Mouse (Mus musculus) left cerebral cortex, adult 9 months (tissue): Measurements from ENCODE around the gene Exoc7.

ENCODE experiments used
- DNase-seq, 2 experiments: peaks; one replicate each; pipeline ENCODE4 v3.0.0; 2022; ENCODE audit warnings: low spot score in 2 of 2

Exoc7 gene

DNA sequence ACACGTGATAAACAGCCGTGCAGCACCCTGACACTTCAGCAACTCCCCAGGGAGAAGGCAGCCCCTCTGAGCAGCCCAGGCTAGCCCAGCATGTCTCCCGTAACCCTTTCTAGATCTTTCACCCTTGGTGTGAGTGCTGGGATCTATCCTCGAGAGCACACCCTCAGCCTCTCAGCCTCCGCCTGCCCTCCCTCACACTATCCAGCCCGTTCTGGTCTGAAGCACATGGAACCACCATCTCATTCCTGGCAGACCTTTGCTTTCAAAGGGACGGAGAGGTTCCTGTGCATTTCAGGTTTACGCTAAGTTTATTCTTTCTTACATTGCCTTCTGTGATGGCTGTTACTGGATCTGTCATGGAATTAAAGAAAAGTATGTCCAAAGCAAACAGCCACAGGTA is 62.5 kb downstream of the Exoc7 start:
- no peak for DNase-seq

DNA sequence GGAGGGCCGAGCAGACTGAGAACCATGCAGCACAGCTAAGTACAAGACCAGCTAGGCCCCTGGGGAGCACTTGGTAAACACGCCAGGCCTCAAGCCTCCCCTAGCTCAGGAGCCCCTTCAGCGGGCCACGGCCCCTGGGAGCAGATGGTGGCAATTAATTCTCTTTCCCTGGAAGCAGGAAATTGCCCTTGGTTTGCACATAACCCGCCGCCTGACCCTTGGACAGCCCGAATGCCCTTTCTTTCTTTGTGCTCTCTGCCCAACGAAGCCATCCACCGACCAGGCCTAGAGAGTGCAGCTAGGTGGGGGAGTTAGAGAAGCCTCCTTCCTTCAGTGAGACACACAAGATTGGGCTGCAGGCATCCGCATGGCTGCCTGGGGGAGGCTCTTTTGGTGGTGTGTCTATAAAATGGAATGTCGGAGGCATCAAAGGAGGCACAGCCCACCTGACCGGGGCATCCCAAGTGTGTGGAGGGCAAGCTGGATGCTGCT is 65.2 kb downstream of the Exoc7 start:
- no peak for DNase-seq

DNA sequence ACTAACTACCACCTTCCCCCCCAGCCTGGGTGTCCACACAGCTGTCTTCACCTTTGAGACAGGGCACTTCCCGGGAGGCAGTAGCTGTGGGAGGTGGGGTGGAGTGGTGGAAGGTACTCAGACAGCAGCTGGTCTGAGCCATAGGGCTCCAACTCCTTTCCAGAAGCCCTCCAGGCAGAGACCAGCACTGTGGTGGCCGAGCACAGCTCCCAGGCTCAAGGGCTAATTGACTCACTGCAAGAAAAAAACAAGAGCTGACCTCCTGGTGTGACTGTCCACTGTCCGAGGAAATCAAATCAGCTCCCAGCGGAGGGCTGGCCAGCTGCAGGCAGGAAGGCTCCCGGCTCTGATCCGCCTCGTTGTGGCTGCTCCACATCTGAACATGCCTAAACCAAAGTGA is 67.2 kb downstream of the Exoc7 start:
- DNase-seq: no peak
